Mouse (Mus musculus): Measurements from ENCODE around the gene Dkk3. TPM values are rescaled to one million over a fixed set of nuclear protein-coding genes. Genes with fewer than 3 reads are reported as not detected.

Dkk3 gene
- polyA plus RNA-seq, 1 experiment from 2014 or later: 25.3 TPM

GRCm38 (mm10) chr7:112164430-112164829 is 5.6 kb upstream of the Dkk3 start:
- Histone ChIP-seq H3K9me3 (replicated peaks) (no peaks in the 10 kb centered on the region), H3K36me3 (no peaks in the 10 kb centered on the region), H3K27ac (no peak overlapping the region), H3K4me1 (no peaks in the 10 kb centered on the region), H3K9ac (no peak overlapping the region), H3K4me3 (replicated peaks) (no peak overlapping the region), H3K27me3 (no peaks in the 10 kb centered on the region), H3K4me2 (no peak overlapping the region)
- ATAC-seq (replicated peaks; ENCODE audit: low FRiP score): no peak
- WGBS: 84% methylated on average over 3 of the region's 3 CpGs

GRCm38 (mm10) chr7:112159835-112160234 is 978 bp upstream of the Dkk3 start:
- peaks cover 39% of the 10 kb centered on the region for H3K4me1 ChIP-seq

GRCm38 (mm10) chr7:112158316-112158741 is 528 bp downstream of the Dkk3 start:
- Histone ChIP-seq H3K9ac (peak overlapping the region; percentile 43), H3K4me1 (peaks cover 44% of the 10 kb centered on the region), H3K9me3 (replicated peaks) (no peaks in the 10 kb centered on the region), H3K36me3 (no peaks in the 10 kb centered on the region), H3K27me3 (peaks cover 8% of the 10 kb centered on the region), H3K27ac (peak overlapping the region; percentile 67), H3K4me2 (peak overlapping the region; percentile 71), H3K4me3 (replicated peaks) (peak overlapping the region; percentile 57)
- WGBS: 1% methylated on average over 23 of the region's 23 CpGs
- peak; percentile 70 for ATAC-seq (replicated peaks; ENCODE audit: low FRiP score)

More at GRCm38 (mm10) chr7:112159835-112160234, 978 bp upstream of the Dkk3 start:
- no peak for ATAC-seq (replicated peaks; ENCODE audit: low FRiP score)
- WGBS: 26% methylated on average over 5 of the region's 6 CpGs
- H3K9ac ChIP-seq: no peak overlapping the region
- peaks cover 8% of the 10 kb centered on the region for H3K27me3 ChIP-seq
- no peaks in the 10 kb centered on the region for H3K9me3 ChIP-seq (replicated peaks)
- H3K27ac ChIP-seq: no peak overlapping the region
- H3K4me3 ChIP-seq (replicated peaks): no peak overlapping the region
- no peaks in the 10 kb centered on the region for H3K36me3 ChIP-seq
- H3K4me2 ChIP-seq: no peak overlapping the region

GRCm38 (mm10) chr7:112157584-112158315 is 1.1 kb downstream of the Dkk3 start:
- Histone ChIP-seq H3K4me2 (peak overlapping the region; percentile 71), H3K4me3 (replicated peaks) (peak overlapping the region; percentile 57), H3K27ac (peak overlapping the region; percentile 67), H3K36me3 (no peaks in the 10 kb centered on the region), H3K27me3 (peaks cover 8% of the 10 kb centered on the region), H3K4me1 (peaks cover 44% of the 10 kb centered on the region), H3K9ac (peak overlapping the region; percentile 43), H3K9me3 (replicated peaks) (no peaks in the 10 kb centered on the region)
- 0 out of 2 replicates have a peak, but pooled peaks have one; percentile 26 for ATAC-seq (replicated peaks; ENCODE audit: low FRiP score)
- 10% methylated on average over 23 of the region's 23 CpGs for WGBS

GRCm38 (mm10) chr7:112155194-112155593 is 3.7 kb downstream of the Dkk3 start:
- Histone ChIP-seq H3K9me3 (replicated peaks) (no peaks in the 10 kb centered on the region), H3K36me3 (no peaks in the 10 kb centered on the region), H3K4me3 (replicated peaks) (no peak overlapping the region), H3K27me3 (peaks cover 8% of the 10 kb centered on the region), H3K4me1 (peaks cover 44% of the 10 kb centered on the region), H3K4me2 (no peak overlapping the region), H3K27ac (peak overlapping the region; percentile 66), H3K9ac (no peak overlapping the region)
- ATAC-seq (replicated peaks; ENCODE audit: low FRiP score): no peak
- 9% methylated on average over 1 of the region's 1 CpGs for WGBS

- Histone ChIP-seq H3K4me1 (peaks cover 44% of the 10 kb centered on the region), H3K4me3 (replicated peaks) (no peak overlapping the region), H3K9me3 (replicated peaks) (no peaks in the 10 kb centered on the region), H3K27me3 (peaks cover 8% of the 10 kb centered on the region), H3K36me3 (no peaks in the 10 kb centered on the region; the same call in 1 of the 2 replicates), H3K27ac (peak overlapping the region; percentile 66), H3K4me2 (no peak overlapping the region), H3K9ac (no peak overlapping the region)
- no peak for ATAC-seq (replicated peaks; ENCODE audit: low FRiP score)
- WGBS: 58% methylated on average over 4 of the region's 4 CpGs
Measured at GRCm38 (mm10) chr7:112154445-112154844, 4.4 kb downstream of the Dkk3 start.

GRCm38 (mm10) chr7:112149113-112149512 is 9.7 kb downstream of the Dkk3 start:
- no peak overlapping the region for H3K4me2 ChIP-seq
- no peaks in the 10 kb centered on the region; the same call in 1 of the 2 replicates for H3K36me3 ChIP-seq
- 86% methylated on average over 10 of the region's 10 CpGs for WGBS
- H3K4me3 ChIP-seq (replicated peaks): no peak overlapping the region
- H3K27ac ChIP-seq: no peak overlapping the region
- H3K27me3 ChIP-seq: no peaks in the 10 kb centered on the region
- ATAC-seq (replicated peaks; ENCODE audit: low FRiP score): no peak
- H3K9me3 ChIP-seq (replicated peaks): no peaks in the 10 kb centered on the region
- peaks cover 5% of the 10 kb centered on the region; the same call in 1 of the 2 replicates for H3K4me1 ChIP-seq
- H3K9ac ChIP-seq: no peak overlapping the region

- WGBS: 49% methylated on average over 2 of the region's 2 CpGs
- Histone ChIP-seq H3K36me3 (no peaks in the 10 kb centered on the region; the same call in 1 of the 2 replicates), H3K27me3 (no peaks in the 10 kb centered on the region), H3K4me3 (replicated peaks) (no peak overlapping the region), H3K9ac (no peak overlapping the region), H3K27ac (no peak overlapping the region), H3K9me3 (replicated peaks) (no peaks in the 10 kb centered on the region), H3K4me1 (peaks cover 12% of the 10 kb centered on the region), H3K4me2 (no peak overlapping the region)
- ATAC-seq (replicated peaks; ENCODE audit: low FRiP score): no peak
Measured at GRCm38 (mm10) chr7:112147979-112148378, 10.9 kb downstream of the Dkk3 start.

- no peak for ATAC-seq (replicated peaks; ENCODE audit: low FRiP score)
- H3K9me3 ChIP-seq (replicated peaks): no peaks in the 10 kb centered on the region
- peaks cover 14% of the 10 kb centered on the region for H3K4me1 ChIP-seq
- H3K27ac ChIP-seq: no peak overlapping the region
- no peaks in the 10 kb centered on the region; the same call in 1 of the 2 replicates for H3K36me3 ChIP-seq
- no peaks in the 10 kb centered on the region for H3K27me3 ChIP-seq
- H3K4me2 ChIP-seq: no peak overlapping the region
- no peak overlapping the region for H3K4me3 ChIP-seq (replicated peaks)
- no peak overlapping the region for H3K9ac ChIP-seq
- WGBS: 55% methylated on average over 11 of the region's 11 CpGs
Measured at GRCm38 (mm10) chr7:112144646-112145179, 14.1 kb downstream of the Dkk3 start.

- Histone ChIP-seq H3K4me1 (peaks cover 14% of the 10 kb centered on the region), H3K9ac (no peak overlapping the region), H3K27me3 (no peaks in the 10 kb centered on the region), H3K4me3 (replicated peaks) (no peak overlapping the region), H3K27ac (no peak overlapping the region), H3K36me3 (no peaks in the 10 kb centered on the region), H3K9me3 (replicated peaks) (no peaks in the 10 kb centered on the region), H3K4me2 (no peak overlapping the region)
- ATAC-seq (replicated peaks; ENCODE audit: low FRiP score): no peak; the same call in 1 of the 2 replicates
- WGBS: 73% methylated on average over 4 of the region's 4 CpGs
Measured at GRCm38 (mm10) chr7:112143978-112144377, 14.9 kb downstream of the Dkk3 start.

- no peaks in the 10 kb centered on the region for H3K36me3 ChIP-seq
- no peak overlapping the region for H3K9ac ChIP-seq
- ATAC-seq (replicated peaks; ENCODE audit: low FRiP score): no peak
- H3K27ac ChIP-seq: no peak overlapping the region
- no peaks in the 10 kb centered on the region for H3K9me3 ChIP-seq (replicated peaks)
- no peak overlapping the region for H3K4me2 ChIP-seq
- 51% methylated on average over 7 of the region's 7 CpGs for WGBS
- H3K4me3 ChIP-seq (replicated peaks): no peak overlapping the region
- no peaks in the 10 kb centered on the region for H3K27me3 ChIP-seq
- peaks cover 14% of the 10 kb centered on the region for H3K4me1 ChIP-seq
Measured at GRCm38 (mm10) chr7:112143090-112143500, 15.8 kb downstream of the Dkk3 start.

- H3K9me3 ChIP-seq (replicated peaks): no peaks in the 10 kb centered on the region
- H3K4me3 ChIP-seq (replicated peaks): no peak overlapping the region
- ATAC-seq (replicated peaks; ENCODE audit: low FRiP score): no peak
- H3K4me2 ChIP-seq: no peak overlapping the region
- no peaks in the 10 kb centered on the region for H3K36me3 ChIP-seq
- no peak overlapping the region for H3K9ac ChIP-seq
- no peaks in the 10 kb centered on the region for H3K27me3 ChIP-seq
- 81% methylated on average over 3 of the region's 3 CpGs for WGBS
- H3K4me1 ChIP-seq: peaks cover 14% of the 10 kb centered on the region
- H3K27ac ChIP-seq: no peak overlapping the region
Measured at GRCm38 (mm10) chr7:112142616-112143015, 16.2 kb downstream of the Dkk3 start.

All from kidney, embryonic 15.5 days (tissue).